8 mouse cellular contexts compared by ENCODE assay signal in the genomic region with DNA sequence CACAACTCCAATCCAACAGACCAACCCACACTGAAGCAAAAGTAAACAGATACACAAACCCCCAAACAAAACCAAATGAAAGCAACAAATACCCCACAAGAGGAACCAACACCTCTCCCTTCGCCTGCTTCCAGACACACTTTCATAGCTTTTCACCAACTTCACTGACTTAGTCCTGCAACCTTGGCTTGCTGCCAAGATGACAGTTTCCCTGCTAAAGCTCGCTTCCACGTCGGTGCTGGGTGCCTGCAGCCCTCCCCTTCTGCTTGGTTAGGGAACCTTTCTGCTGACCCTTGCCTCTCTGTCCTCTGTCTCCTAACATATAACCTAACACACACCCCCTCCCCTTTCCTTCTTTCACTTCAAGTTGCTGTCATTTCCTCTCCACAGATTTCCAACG. TPM values are rescaled to one million over a fixed set of nuclear protein-coding genes. Genes with fewer than 3 reads are reported as not detected.
DNase-seq lines count a peak whose midpoint lies in the region; ATAC-seq lines count a peak whose summit lies in the region.

No protein-coding gene starts in this region.

- WGBS in embryonic facial prominence, embryonic 12.5 days, result 40% methylated on average over 5 of the region's 5 CpGs
- WGBS in hindbrain, embryonic 13.5 days, result 38% methylated on average over 5 of the region's 5 CpGs
- WGBS in liver, embryonic 11.5 days, result 23% methylated on average over 5 of the region's 5 CpGs
- WGBS in neural tube, embryonic 12.5 days, result 40% methylated on average over 5 of the region's 5 CpGs

- peak overlapping the region; percentile 92 for H3K9ac ChIP-seq in embryonic facial prominence, embryonic 12.5 days
- H3K9ac ChIP-seq in hindbrain, embryonic 13.5 days, result peak overlapping the region; percentile 94; the same call in 1 of the 2 replicates
- peak overlapping the region; percentile 91 for H3K9ac ChIP-seq in liver, embryonic 11.5 days (ENCODE audit: low read depth, low read length)
- peak overlapping the region; percentile 94 for H3K9ac ChIP-seq in neural tube, embryonic 12.5 days

- H3K4me1 ChIP-seq in embryonic facial prominence, embryonic 12.5 days, result peaks cover 11% of the 10 kb centered on the region
- H3K4me1 ChIP-seq in hindbrain, embryonic 13.5 days (replicated peaks), result peaks cover 22% of the 10 kb centered on the region
- peaks cover 17% of the 10 kb centered on the region for H3K4me1 ChIP-seq in liver, embryonic 11.5 days (replicated peaks; ENCODE audit: control insufficient read depth, insufficient read depth, low read length)
- peaks cover 16% of the 10 kb centered on the region for H3K4me1 ChIP-seq in neural tube, embryonic 12.5 days

- peak overlapping the region; percentile 83 for H3K4me2 ChIP-seq in embryonic facial prominence, embryonic 12.5 days (replicated peaks)
- peak overlapping the region; percentile 92 for H3K4me2 ChIP-seq in hindbrain, embryonic 13.5 days
- H3K4me2 ChIP-seq in liver, embryonic 11.5 days, result peak overlapping the region; percentile 85
- H3K4me2 ChIP-seq in neural tube, embryonic 12.5 days (replicated peaks), result peak overlapping the region; percentile 69

- H3K36me3 ChIP-seq in embryonic facial prominence, embryonic 12.5 days, result no peaks in the 10 kb centered on the region
- H3K36me3 ChIP-seq in hindbrain, embryonic 13.5 days, result no peaks in the 10 kb centered on the region
- H3K36me3 ChIP-seq in liver, embryonic 11.5 days (ENCODE audit: control insufficient read depth, insufficient read depth, low read length), result no peaks in the 10 kb centered on the region
- H3K36me3 ChIP-seq in neural tube, embryonic 12.5 days, result peaks cover 5% of the 10 kb centered on the region; the same call in 1 of the 2 replicates

- no peaks in the 10 kb centered on the region for H3K9me3 ChIP-seq in embryonic facial prominence, embryonic 12.5 days
- H3K9me3 ChIP-seq in hindbrain, embryonic 13.5 days, result no peaks in the 10 kb centered on the region
- no peaks in the 10 kb centered on the region for H3K9me3 ChIP-seq in liver, embryonic 11.5 days (ENCODE audit: control insufficient read depth, low read length)
- no peaks in the 10 kb centered on the region for H3K9me3 ChIP-seq in neural tube, embryonic 12.5 days

- H3K27me3 ChIP-seq in embryonic facial prominence, embryonic 12.5 days, result no peaks in the 10 kb centered on the region
- no peaks in the 10 kb centered on the region for H3K27me3 ChIP-seq in hindbrain, embryonic 13.5 days
- no peaks in the 10 kb centered on the region for H3K27me3 ChIP-seq in liver, embryonic 11.5 days (replicated peaks; ENCODE audit: control insufficient read depth, insufficient read depth, low read length)
- no peaks in the 10 kb centered on the region for H3K27me3 ChIP-seq in neural tube, embryonic 12.5 days (replicated peaks)

- no peak for ATAC-seq in embryonic facial prominence, embryonic 12.5 days (ENCODE audit: insufficient number of reproducible peaks, insufficient read depth, low FRiP score, low TSS enrichment)
- ATAC-seq in hindbrain, embryonic 13.5 days (ENCODE audit: low FRiP score), result no peak
- no peak for ATAC-seq in liver, embryonic 11.5 days (replicated peaks; ENCODE audit: low FRiP score)
- ATAC-seq in neural tube, embryonic 12.5 days (ENCODE audit: low FRiP score, low read depth), result no peak

- no peak overlapping the region for H3K27ac ChIP-seq in embryonic facial prominence, embryonic 12.5 days
- no peak overlapping the region for H3K27ac ChIP-seq in hindbrain, embryonic 13.5 days
- peak overlapping the region; percentile 11; the same call in 1 of the 2 replicates for H3K27ac ChIP-seq in liver, embryonic 11.5 days (ENCODE audit: low read depth, low read length)
- no peak overlapping the region for H3K27ac ChIP-seq in neural tube, embryonic 12.5 days

- intact Hi-C loops in left cerebral cortex, postnatal 4 days (cut with DNase I), result no loop called here

- H3K4me3 ChIP-seq in embryonic facial prominence, embryonic 12.5 days, result peak overlapping the region; percentile 95
- peak overlapping the region; percentile 93 for H3K4me3 ChIP-seq in hindbrain, embryonic 13.5 days
- peak overlapping the region; percentile 92 for H3K4me3 ChIP-seq in liver, embryonic 11.5 days (ENCODE audit: low read depth, low read length)
- H3K4me3 ChIP-seq in neural tube, embryonic 12.5 days, result peak overlapping the region; percentile 98

- peak; percentile 11 for DNase-seq in left cerebral cortex, postnatal 4 days
- DNase-seq in left cerebral cortex, adult 18-20 months (ENCODE audit: low spot score in 2 of 2), result no peak
- DNase-seq in T-cell, adult 2 months (ENCODE audit: low spot score), result peak; percentile 22
- DNase-seq in liver, embryonic 11.5 days (ENCODE audit: low spot score), result no peak
- no peak for DNase-seq in layer of hippocampus, postnatal 36 days

RNA-seq across cellular contexts. Expression of a gene that starts 1.4 kb away (rescaled TPM):
- total RNA-seq in left cerebral cortex, postnatal 4 days (2021), result 10 to 100 TPM; 32.0 to 32.2 TPM
- 10 to 100 TPM; 35.8 to 37.5 TPM for total RNA-seq in left cerebral cortex, adult 18-20 months (2021)
- 28.9 and 30.9 TPM in 2 replicates for polyA plus RNA-seq in embryonic facial prominence, embryonic 12.5 days (2016; fragmentation: Nextera tagmentation; extraction: Ambion mirVana)
- polyA plus RNA-seq in hindbrain, embryonic 13.5 days (2015; fragmentation: Nextera tagmentation; extraction: Ambion mirVana), result 30.6 and 30.8 TPM in 2 replicates
- polyA plus RNA-seq in liver, embryonic 11.5 days (2014; fragmentation: Nextera tagmentation; extraction: Ambion mirVana), result 19.1 and 21.0 TPM in 2 replicates
- polyA plus RNA-seq in neural tube, embryonic 12.5 days (2016; fragmentation: Nextera tagmentation; extraction: Ambion mirVana), result 29.4 TPM in 2 replicates
- total RNA-seq in layer of hippocampus, postnatal 36 days (2021), result 10 to 100 TPM; 38.2 to 41.4 TPM

Comparison
In these comparisons a context has a peak if more than half of its experiments do, and no peak if none do; other contexts are left out.
1. DNase-seq: peak in left cerebral cortex, postnatal 4 days (single experiment) and T-cell, adult 2 months (single experiment); none in left cerebral cortex, adult 18-20 months (0 of 2), liver, embryonic 11.5 days (single experiment) and layer of hippocampus, postnatal 36 days (0 of 2).
2. Peak in every context shown above with its lines, with median percentiles within 50 percentile points of each other: H3K4me2 ChIP-seq, H3K4me3 ChIP-seq and H3K9ac ChIP-seq.